Mouse (Mus musculus) spleen, postnatal 36 days (tissue): ENCODE results near the gene Olfr1480.

Experiments
- DNase-seq, 2 experiments: peaks; one replicate each; pipeline ENCODE4 v3.0.0; 2022; ENCODE audit warnings: low spot score in 2 of 2, mixed read lengths in 1 of 2

Olfr1480 gene

GRCm38 (mm10) chr19:13527613-13528012 is at the start of gene Olfr1480:
Olfr1480 (plus strand) TSS chr19:13527913.
- no peak for DNase-seq

GRCm38 (mm10) chr19:13480096-13480495 is 47.6 kb upstream of the Olfr1480 start, which contains the start of gene Olfr1475:
Olfr1475 (minus strand) TSS chr19:13480196.
- DNase-seq, result no peak

DNA sequence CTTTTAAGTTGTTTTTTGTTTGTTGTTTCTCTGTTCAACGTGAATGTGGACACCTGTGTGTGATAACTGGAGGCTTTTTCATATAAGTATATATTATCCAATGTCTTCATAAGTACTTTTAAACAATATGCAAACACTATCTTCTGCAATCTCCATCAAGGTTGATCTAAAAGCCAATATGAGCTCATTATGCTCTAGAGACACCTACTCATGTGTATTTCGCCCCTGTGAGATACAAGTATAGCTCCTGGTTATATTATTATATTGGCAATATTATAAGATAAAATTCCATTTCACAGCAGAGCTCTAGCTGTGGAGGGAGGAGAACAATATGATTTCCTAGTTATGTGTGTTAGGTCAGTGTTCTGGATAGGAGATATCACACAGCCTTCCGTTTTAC is 27.5 kb upstream of the Olfr1480 start, which contains the start of gene Olfr1477:
Olfr1477 (plus strand) TSS at position 301 of the 400 bp plus-strand sequence.
- no peak for DNase-seq
